Mouse (Mus musculus): ENCODE results near the gene Psma4.

Psma4 gene

DNA sequence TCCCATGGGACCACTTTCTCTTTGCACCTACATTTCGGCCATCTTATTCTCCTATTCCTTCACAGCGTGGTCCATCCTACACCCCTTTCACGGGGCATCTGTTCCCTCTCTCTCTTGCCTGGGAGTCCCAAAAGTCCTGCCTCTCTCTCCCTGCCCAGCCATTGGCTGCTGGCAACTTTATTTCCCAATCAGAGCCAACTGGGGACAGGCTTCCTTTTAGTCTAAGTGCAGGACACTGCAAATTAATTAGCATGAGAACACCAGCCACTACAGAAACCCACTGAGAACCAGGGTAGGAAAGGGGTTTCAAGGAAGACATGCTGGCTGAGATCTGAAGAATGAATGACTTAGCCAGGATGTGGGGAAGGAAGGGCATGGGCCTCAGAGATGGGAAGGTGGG is 43.8 kb downstream of the Psma4 start:
- 66% methylated on average over 3 of the region's 3 CpGs for WGBS

DNA sequence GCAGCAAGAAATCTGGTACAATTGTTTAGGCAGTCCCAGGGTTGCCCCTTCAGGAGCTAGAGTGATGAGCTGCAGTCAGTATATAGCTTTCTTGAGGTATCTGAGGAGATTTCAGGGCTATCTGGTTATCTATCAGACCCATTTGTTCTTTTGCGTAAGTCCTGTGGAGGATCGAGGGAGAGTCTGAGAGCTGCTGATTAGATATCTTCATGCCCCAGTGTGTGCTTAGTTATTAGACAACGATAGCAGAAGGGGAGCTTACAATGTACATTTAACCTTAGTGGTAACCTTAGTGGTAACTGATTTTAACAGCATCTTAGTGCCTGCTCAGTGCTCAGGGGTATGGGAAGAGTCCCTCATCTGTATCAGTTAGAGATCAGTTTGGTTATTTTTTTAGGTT is 45.1 kb downstream of the Psma4 start:
- WGBS: 91% methylated on average over 3 of the region's 3 CpGs

DNA sequence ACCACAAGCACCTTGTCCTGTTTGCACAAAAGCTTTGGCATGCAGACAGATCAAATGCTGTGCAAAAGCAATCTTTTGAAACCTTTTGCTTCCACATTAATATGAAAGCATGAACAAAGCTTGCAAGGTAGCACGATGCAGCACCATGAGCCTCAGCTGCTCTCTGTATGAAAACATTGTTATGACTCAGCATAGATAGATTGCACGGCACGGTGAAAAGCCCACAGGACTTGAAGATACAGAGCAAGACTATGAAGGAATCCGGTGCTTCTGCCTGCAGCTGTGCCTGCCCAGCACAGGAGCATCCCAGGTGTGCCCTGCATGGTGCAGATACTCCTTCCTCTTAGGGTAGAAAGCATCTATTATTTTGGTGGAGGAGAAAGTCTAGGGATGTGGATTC is 53.0 kb downstream of the Psma4 start:
- 47% methylated on average over 4 of the region's 4 CpGs for WGBS
